Mouse (Mus musculus) neural tube, embryonic 12.5 days (tissue): ENCODE results near the gene Mapkapk2. TPM values are rescaled to one million over a fixed set of nuclear protein-coding genes. Genes with fewer than 3 reads are reported as not detected.

Experiments
- ATAC-seq: fragments of 200-750 bp; cut with Nextera tagmentation; 2 replicates; pipeline ENCODE4 v1.8.0; 2017; ENCODE audit warnings: low read depth, mild to moderate bottlenecking, moderate TSS enrichment, moderate library complexity; ENCODE audit not compliant: low FRiP score
- H3K27ac ChIP-seq: fragments of 300-500 bp; sonication (generic); 2 replicates; pipeline ENCODE4 v1.5.1; 2016
- H3K27me3 ChIP-seq: fragments of 300-500 bp; sonication (generic); replicated peaks from 2 replicates; pipeline ENCODE4 v1.6.1; 2016; ENCODE audit warnings: mild to moderate bottlenecking
- H3K36me3 ChIP-seq: fragments of 300-500 bp; sonication (generic); 2 replicates; pipeline ENCODE4 v1.6.1; 2016; ENCODE audit warnings: mild to moderate bottlenecking
- H3K4me1 ChIP-seq: fragments of 300-500 bp; sonication (generic); 2 replicates; pipeline ENCODE4 v1.6.1; 2016
- H3K4me2 ChIP-seq: fragments of 300-500 bp; sonication (generic); replicated peaks from 2 replicates; pipeline ENCODE4 v1.6.1; 2016; ENCODE audit warnings: mild to moderate bottlenecking
- H3K4me3 ChIP-seq: fragments of 300-500 bp; sonication (generic); 2 replicates; pipeline ENCODE4 v1.5.1; 2016
- H3K9ac ChIP-seq: fragments of 300-500 bp; sonication (generic); 2 replicates; pipeline ENCODE4 v1.6.1; 2016; ENCODE audit warnings: mild to moderate bottlenecking
- H3K9me3 ChIP-seq: fragments of 300-500 bp; sonication (generic); 2 replicates; pipeline ENCODE4 v1.6.1; 2016; ENCODE audit warnings: mild to moderate bottlenecking
- WGBS: fragments of 180-500 bp; shearing (Covaris S2); methylation state at CpG from one replicate; pipeline ENCODE4 v1.1.7; 2016; 5-methylcytosine and 5-hydroxymethylcytosine counted together
- polyA plus RNA-seq: library from polyadenylated mRNA; unstranded; fragments of >200 nt; fragmentation: Nextera tagmentation; extraction: Ambion mirVana; gene quantifications from 2 replicates; pipeline ENCODE4 v1.2.1, GENCODE M21; 2016

Gene Mapkapk2
- polyA plus RNA-seq, 1 experiment from 2014 or later = 46.8 TPM

GRCm38 (mm10) chr1:131021900-131022590, 75.6 kb downstream of the Mapkapk2 start:
- no peaks in the 10 kb centered on the region for H3K36me3 ChIP-seq
- ATAC-seq = no peak
- no peak overlapping the region for H3K27ac ChIP-seq
- H3K27me3 ChIP-seq = no peaks in the 10 kb centered on the region
- no peak overlapping the region for H3K4me2 ChIP-seq
- no peaks in the 10 kb centered on the region for H3K4me1 ChIP-seq
- WGBS = 78% methylated on average over 11 of the region's 11 CpGs
- no peak overlapping the region for H3K9ac ChIP-seq
- H3K9me3 ChIP-seq = no peaks in the 10 kb centered on the region
- H3K4me3 ChIP-seq = no peak overlapping the region

- 73% methylated on average over 9 of the region's 9 CpGs for WGBS
- no peak for ATAC-seq
- H3K9me3 ChIP-seq = no peaks in the 10 kb centered on the region
- no peaks in the 10 kb centered on the region for H3K36me3 ChIP-seq
- H3K27ac ChIP-seq = no peak overlapping the region
- H3K4me1 ChIP-seq = no peaks in the 10 kb centered on the region
- no peak overlapping the region for H3K4me2 ChIP-seq
- H3K9ac ChIP-seq = no peak overlapping the region
- no peak overlapping the region for H3K4me3 ChIP-seq
- H3K27me3 ChIP-seq = no peaks in the 10 kb centered on the region
Observed at GRCm38 (mm10) chr1:131021438-131021837, 76.2 kb downstream of the Mapkapk2 start.

- H3K27me3 ChIP-seq = no peaks in the 10 kb centered on the region
- no peaks in the 10 kb centered on the region for H3K9me3 ChIP-seq
- no peak overlapping the region for H3K9ac ChIP-seq
- 57% methylated on average over 12 of the region's 12 CpGs for WGBS
- ATAC-seq = no peak
- H3K4me1 ChIP-seq = no peaks in the 10 kb centered on the region
- H3K36me3 ChIP-seq = no peaks in the 10 kb centered on the region
- no peak overlapping the region for H3K4me2 ChIP-seq
- H3K27ac ChIP-seq = no peak overlapping the region
- no peak overlapping the region for H3K4me3 ChIP-seq
Observed at GRCm38 (mm10) chr1:131020425-131021310, 77.0 kb downstream of the Mapkapk2 start.

DNA sequence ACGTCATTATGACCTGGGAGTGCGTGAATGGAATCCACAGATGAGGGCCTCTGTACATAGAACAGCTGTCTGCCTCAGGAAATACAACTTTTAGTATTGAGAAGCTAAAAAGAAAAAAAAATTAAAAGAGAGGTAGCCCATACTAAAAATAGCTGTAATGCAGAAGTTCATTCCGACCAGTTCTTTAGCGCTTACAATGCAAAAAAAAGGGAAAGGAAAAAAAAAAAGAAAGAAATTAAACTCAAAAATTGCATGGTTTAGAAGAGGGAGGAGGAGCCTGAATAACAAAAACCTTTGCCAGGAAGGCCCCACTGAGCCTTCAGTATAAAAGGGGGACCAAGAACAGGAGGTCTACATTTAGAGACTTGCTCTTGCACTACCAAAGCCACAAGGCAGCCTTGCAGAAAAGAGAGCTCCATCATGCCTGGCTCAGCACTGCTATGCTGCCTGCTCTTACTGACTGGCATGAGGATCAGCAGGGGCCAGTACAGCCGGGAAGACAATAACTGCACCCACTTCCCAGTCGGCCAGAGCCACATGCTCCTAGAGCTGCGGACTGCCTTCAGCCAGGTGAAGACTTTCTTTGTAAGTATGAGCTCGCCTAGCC, 78.0 kb downstream of the Mapkapk2 start, which contains the start of gene Il10:
Gene Il10 (plus strand): TSS at position 354 of the 607 bp plus-strand sequence.
- 80% methylated on average over 8 of the region's 8 CpGs for WGBS
- ATAC-seq = no peak
- H3K9ac ChIP-seq = no peak within 1 kb of the TSS
- H3K4me2 ChIP-seq = no peak within 1 kb of the TSS
- H3K36me3 ChIP-seq = no peaks in the 10 kb centered on the region
- H3K9me3 ChIP-seq = no peaks in the 10 kb centered on the region
- no peak within 1 kb of the TSS for H3K27ac ChIP-seq
- no peak within 1 kb of the TSS for H3K4me3 ChIP-seq
- H3K27me3 ChIP-seq = no peaks in the 10 kb centered on the region
- H3K4me1 ChIP-seq = no peaks in the 10 kb centered on the region

- 94% methylated on average over 7 of the region's 7 CpGs for WGBS
- no peaks in the 10 kb centered on the region for H3K27me3 ChIP-seq
- no peak overlapping the region for H3K4me2 ChIP-seq
- H3K4me3 ChIP-seq = no peak overlapping the region
- ATAC-seq = no peak
- no peak overlapping the region for H3K27ac ChIP-seq
- H3K9ac ChIP-seq = no peak overlapping the region
- no peaks in the 10 kb centered on the region for H3K4me1 ChIP-seq
- H3K9me3 ChIP-seq = no peaks in the 10 kb centered on the region
- H3K36me3 ChIP-seq = no peaks in the 10 kb centered on the region
Observed at GRCm38 (mm10) chr1:131015879-131016278, 81.7 kb downstream of the Mapkapk2 start.

DNA sequence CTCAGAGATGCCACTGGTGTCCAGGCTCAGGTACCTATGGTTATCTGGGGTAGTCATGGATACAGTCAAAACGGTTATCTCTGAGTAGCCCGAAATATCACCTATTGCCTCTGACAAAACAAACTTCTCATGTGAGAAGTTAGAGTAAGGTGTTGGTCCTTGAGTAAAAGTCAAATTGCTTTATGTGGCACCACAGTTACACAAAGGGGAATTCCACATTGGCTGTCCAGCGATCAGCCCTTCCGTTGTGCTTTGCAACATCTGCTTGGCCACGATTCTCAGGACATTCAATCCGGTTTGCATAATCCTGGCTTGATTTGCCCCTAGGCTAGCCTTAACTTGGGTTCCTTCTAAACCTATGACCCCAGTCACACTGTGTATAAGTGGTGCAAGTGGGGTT, 82.3 kb downstream of the Mapkapk2 start:
- Histone ChIP-seq H3K4me3 (no peak overlapping the region), H3K4me1 (no peaks in the 10 kb centered on the region), H3K4me2 (no peak overlapping the region), H3K9me3 (no peaks in the 10 kb centered on the region), H3K27me3 (no peaks in the 10 kb centered on the region), H3K9ac (no peak overlapping the region), H3K36me3 (no peaks in the 10 kb centered on the region), H3K27ac (no peak overlapping the region)
- 91% methylated on average over 6 of the region's 6 CpGs for WGBS
- no peak for ATAC-seq

GRCm38 (mm10) chr1:131013926-131014325, 83.7 kb downstream of the Mapkapk2 start:
- H3K4me1 ChIP-seq = no peaks in the 10 kb centered on the region
- 90% methylated on average over 5 of the region's 5 CpGs for WGBS
- ATAC-seq = no peak
- H3K9ac ChIP-seq = no peak overlapping the region
- H3K27ac ChIP-seq = no peak overlapping the region
- no peak overlapping the region for H3K4me2 ChIP-seq
- no peaks in the 10 kb centered on the region for H3K36me3 ChIP-seq
- no peak overlapping the region for H3K4me3 ChIP-seq
- no peaks in the 10 kb centered on the region for H3K27me3 ChIP-seq
- no peaks in the 10 kb centered on the region for H3K9me3 ChIP-seq

DNA sequence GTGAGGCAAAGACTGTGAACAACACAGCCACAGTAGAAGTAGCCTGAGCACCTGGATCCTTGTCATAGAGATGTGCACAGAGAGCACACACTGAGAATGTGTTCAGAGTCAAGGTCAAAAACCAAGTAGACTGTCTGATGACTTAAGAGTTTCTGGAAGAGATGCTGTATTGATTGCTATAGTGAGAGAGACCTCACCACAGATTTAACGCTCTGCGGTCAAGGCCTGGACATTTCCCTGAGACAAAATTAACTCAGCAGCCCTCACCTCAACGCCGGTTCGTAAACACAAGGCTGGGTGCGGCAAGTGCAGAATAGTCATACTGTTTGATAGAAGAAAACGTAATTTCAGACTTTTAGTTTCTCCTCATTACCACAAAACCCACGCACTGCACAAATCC, 85.1 kb downstream of the Mapkapk2 start:
- 92% methylated on average over 8 of the region's 8 CpGs for WGBS
- H3K27me3 ChIP-seq = no peaks in the 10 kb centered on the region
- H3K36me3 ChIP-seq = no peaks in the 10 kb centered on the region
- no peaks in the 10 kb centered on the region for H3K4me1 ChIP-seq
- no peak overlapping the region for H3K4me2 ChIP-seq
- H3K9ac ChIP-seq = no peak overlapping the region
- H3K27ac ChIP-seq = no peak overlapping the region
- H3K9me3 ChIP-seq = no peaks in the 10 kb centered on the region
- no peak for ATAC-seq
- no peak overlapping the region for H3K4me3 ChIP-seq

DNA sequence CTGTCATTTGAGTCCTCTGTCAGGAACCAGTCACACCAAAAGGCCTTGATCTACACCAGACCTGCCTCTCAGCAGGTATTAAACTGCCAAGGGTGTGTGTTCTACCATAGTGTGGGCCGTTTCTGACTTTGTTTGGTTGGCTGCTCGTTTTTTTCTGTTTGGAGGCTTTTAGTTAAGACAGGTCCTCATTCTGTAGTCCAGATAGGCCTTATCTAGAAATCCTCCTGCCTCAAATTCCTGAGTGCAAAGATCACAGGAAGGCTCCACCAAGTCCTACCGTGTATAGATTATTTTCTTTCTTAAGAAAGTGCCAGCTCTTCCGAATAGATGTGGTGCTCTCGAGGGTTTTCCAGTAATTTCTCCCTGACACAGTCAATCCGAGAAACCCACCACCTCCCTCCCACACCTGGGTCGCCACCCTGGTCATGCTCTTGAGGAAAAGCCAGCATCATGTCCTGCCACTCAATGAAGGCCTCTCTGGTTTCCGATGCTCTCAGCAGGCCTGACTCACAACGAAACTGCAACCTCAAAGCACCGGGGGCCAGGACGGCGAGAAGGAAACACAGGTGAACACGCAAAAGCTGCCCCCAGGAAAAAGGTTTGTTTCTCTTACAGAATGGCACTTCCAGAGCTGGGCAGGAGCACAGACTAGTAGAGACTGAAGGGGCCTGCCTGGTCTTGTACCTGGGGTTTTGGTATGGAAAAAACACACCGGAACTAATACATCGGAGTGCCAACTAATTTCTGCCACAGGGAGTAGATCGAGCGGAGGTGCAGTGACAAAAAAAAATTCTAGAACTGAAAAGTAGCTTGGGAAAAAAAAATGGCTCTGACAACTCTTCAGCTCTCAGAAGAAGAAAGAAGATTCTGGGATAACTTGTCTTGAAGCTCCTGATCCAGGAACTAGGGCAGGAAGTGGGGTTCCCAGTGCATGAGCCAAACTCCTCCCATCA, 87.1 kb downstream of the Mapkapk2 start:
- ATAC-seq = no peak
- WGBS = 89% methylated on average over 17 of the region's 17 CpGs
- Histone ChIP-seq H3K36me3 (no peaks in the 10 kb centered on the region), H3K4me3 (no peak overlapping the region), H3K27me3 (no peaks in the 10 kb centered on the region), H3K4me2 (no peak overlapping the region), H3K27ac (no peak overlapping the region), H3K9ac (no peak overlapping the region), H3K9me3 (no peaks in the 10 kb centered on the region), H3K4me1 (no peaks in the 10 kb centered on the region)

GRCm38 (mm10) chr1:131006069-131006468, 91.6 kb downstream of the Mapkapk2 start:
- Histone ChIP-seq H3K9me3 (no peaks in the 10 kb centered on the region), H3K4me3 (no peak overlapping the region), H3K36me3 (no peaks in the 10 kb centered on the region), H3K4me2 (no peak overlapping the region), H3K27me3 (no peaks in the 10 kb centered on the region), H3K27ac (no peak overlapping the region), H3K9ac (no peak overlapping the region), H3K4me1 (no peaks in the 10 kb centered on the region)
- 74% methylated on average over 1 of the region's 1 CpGs for WGBS
- no peak for ATAC-seq
